Mouse (Mus musculus): ENCODE results near the gene Iqce. TPM values are rescaled to one million over a fixed set of nuclear protein-coding genes. Genes with fewer than 3 reads are reported as not detected.

The Iqce gene
- total and polyA plus RNA-seq, 3 experiments, result 2.2 to 11.2 (median 5.3) TPM

GRCm38 (mm10) chr5:140720773-140721172 lies 18.6 kb upstream of the Iqce start:
- Histone ChIP-seq H3K79me2 (replicated peaks; ENCODE audit: control insufficient read depth, extremely low read depth, insufficient read depth, poor library complexity, severe bottlenecking) (no peaks in the 10 kb centered on the region), H3K36me3 (replicated peaks in 1 of 2; ENCODE audit: control insufficient read depth in 1 of 2, insufficient read depth in 1 of 2, low read length in 1 of 2) (peaks cover 34 to 46% of the 10 kb centered on the region in 2 experiments), H3K27ac (ENCODE audit: insufficient read depth, low read depth) (no peak overlapping the region), H3K9me3 (replicated peaks; ENCODE audit: low read length) (no peaks in the 10 kb centered on the region), H3K9ac (ENCODE audit: insufficient read depth, low read depth) (no peak overlapping the region), H3K4me2 (ENCODE audit: insufficient read depth, low read depth, poor library complexity, severe bottlenecking) (no peak overlapping the region), H3K4me1 (ENCODE audit: control insufficient read depth in 1 of 2, insufficient read depth in 2 of 2) (no peaks in the 10 kb centered on the region), H3K27me3 (replicated peaks) (no peaks in the 10 kb centered on the region), H3K4me3 (replicated peaks in 1 of 3; ENCODE audit: low read depth in 2 of 3, low read length in 2 of 3, poor library complexity in 1 of 3) (no peak overlapping the region)
- TF ChIP-seq GABPA (IDR thresholded peaks at IDR 0.05; ENCODE audit: insufficient replicate concordance, low read depth, low read length) (no peak), USF2 (conservative IDR thresholded peaks at IDR 0.05; ENCODE audit: low read depth, low read length) (no peak), MXI1 (IDR thresholded peaks at IDR 0.05; ENCODE audit: low read depth, low read length) (no peak), USF1 (IDR thresholded peaks at IDR 0.05; ENCODE audit: low read depth, low read length) (no peak), MYC (IDR thresholded peaks at IDR 0.05; ENCODE audit: low read depth, low read length) (no peak), TBP (conservative IDR thresholded peaks at IDR 0.05; ENCODE audit: low read depth, low read length) (no peak), ZC3H11A (IDR thresholded peaks at IDR 0.05; ENCODE audit: low read depth, low read length) (no peak), MAFK (IDR thresholded peaks at IDR 0.05; ENCODE audit: insufficient replicate concordance, low read length) (no peak), KAT2A (IDR thresholded peaks at IDR 0.05; ENCODE audit: insufficient replicate concordance, low read length) (no peak), SIN3A (IDR thresholded peaks at IDR 0.05; ENCODE audit: low read length) (no peak), EP300 (IDR thresholded peaks at IDR 0.05; ENCODE audit: low read length) (no peak), ETS1 (conservative IDR thresholded peaks at IDR 0.05; ENCODE audit: low read depth, low read length) (no peak), HCFC1 (IDR thresholded peaks at IDR 0.05; ENCODE audit: low read depth, low read length) (no peak)
- dilution Hi-C loops (cut with MboI; ENCODE audit: extremely low pct_ligation_motif_present, extremely low pct_unique_long_range_greater_than_20kb, low sequenced_read_pairs) (no loop called here), in situ Hi-C loops (cut with MboI; ENCODE audit: low pct_ligation_motif_present, low pct_unique_long_range_greater_than_20kb, low sequenced_read_pairs) (no loop called here)
- DNase-seq (ENCODE audit: extremely low read depth), result no peak

DNA sequence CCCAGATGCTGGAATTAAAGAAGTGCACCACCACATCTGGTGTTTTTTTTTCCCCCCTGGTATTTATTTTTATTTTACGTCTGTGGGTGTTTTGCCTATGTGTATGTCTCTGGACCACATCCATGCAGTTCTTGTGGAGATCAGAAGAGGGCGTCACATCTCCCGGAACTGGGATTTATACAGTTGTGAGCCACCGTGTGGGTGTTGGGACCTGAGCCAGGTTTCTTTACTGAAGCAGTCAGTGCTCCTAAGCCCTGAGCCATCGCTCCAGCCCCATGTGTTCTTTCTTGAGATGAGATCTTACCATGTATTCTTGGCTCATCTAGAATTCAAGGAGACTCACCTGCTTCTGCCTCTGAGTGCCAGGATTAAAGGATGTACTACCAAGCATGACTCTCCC lies 8.9 kb upstream of the Iqce start:
- H3K9ac ChIP-seq (ENCODE audit: insufficient read depth, low read depth), result no peak overlapping the region
- no peak overlapping the region for H3K4me3 ChIP-seq (replicated peaks in 1 of 3; ENCODE audit: low read depth in 2 of 3, low read length in 2 of 3, poor library complexity in 1 of 3)
- DNase-seq (ENCODE audit: extremely low read depth), result no peak
- H3K9me3 ChIP-seq (replicated peaks; ENCODE audit: low read length), result no peaks in the 10 kb centered on the region
- no peak overlapping the region for H3K4me2 ChIP-seq (ENCODE audit: insufficient read depth, low read depth, poor library complexity, severe bottlenecking)
- TF ChIP-seq JUN (IDR thresholded peaks at IDR 0.05; ENCODE audit: insufficient read depth, low read depth, low read length), result no peak
- no peak for TF ChIP-seq MAFK (IDR thresholded peaks at IDR 0.05; ENCODE audit: insufficient replicate concordance, low read length)
- TF ChIP-seq JUND (conservative IDR thresholded peaks at IDR 0.05; ENCODE audit: low read depth, low read length), result no peak
- TF ChIP-seq MAZ (IDR thresholded peaks at IDR 0.05; ENCODE audit: low read depth, low read length), result no peak
- TF ChIP-seq CHD2 (IDR thresholded peaks at IDR 0.05; ENCODE audit: low read length), result no peak
- no peak for TF ChIP-seq TBP (conservative IDR thresholded peaks at IDR 0.05; ENCODE audit: low read depth, low read length)
- no peak for TF ChIP-seq MAX (IDR thresholded peaks at IDR 0.05; ENCODE audit: low read length)
- TF ChIP-seq USF1 (IDR thresholded peaks at IDR 0.05; ENCODE audit: low read depth, low read length), result no peak
- no peaks in the 10 kb centered on the region for H3K27me3 ChIP-seq (replicated peaks)
- in situ Hi-C loops (cut with MboI; ENCODE audit: low pct_ligation_motif_present, low pct_unique_long_range_greater_than_20kb, low sequenced_read_pairs) (no loop called here), dilution Hi-C loops (cut with MboI; ENCODE audit: extremely low pct_ligation_motif_present, extremely low pct_unique_long_range_greater_than_20kb, low sequenced_read_pairs) (no loop called here)
- H3K4me1 ChIP-seq (ENCODE audit: control insufficient read depth in 1 of 2, insufficient read depth in 2 of 2), result peaks cover under 1 to 21% of the 10 kb centered on the region in 2 experiments; a peak in 2 of 4 replicates
- H3K36me3 ChIP-seq (replicated peaks in 1 of 2; ENCODE audit: control insufficient read depth in 1 of 2, insufficient read depth in 1 of 2, low read length in 1 of 2), result peaks cover 54 to 91% of the 10 kb centered on the region in 2 experiments
- H3K79me2 ChIP-seq (replicated peaks; ENCODE audit: control insufficient read depth, extremely low read depth, insufficient read depth, poor library complexity, severe bottlenecking), result no peaks in the 10 kb centered on the region
- no peak overlapping the region for H3K27ac ChIP-seq (ENCODE audit: insufficient read depth, low read depth)
